Mouse (Mus musculus): ENCODE results near the gene Gdf11.

Gene Gdf11

GRCm38 (mm10) chr10:128891296-128892094, at the start of gene Gdf11:
Gdf11 (minus strand) TSS chr10:128891718.
- DNase-seq = peak; percentile 75

- DNase-seq = no peak
These were observed 49.0 kb upstream of the Gdf11 start for GRCm38 (mm10) chr10:128940475-128941061.

DNA sequence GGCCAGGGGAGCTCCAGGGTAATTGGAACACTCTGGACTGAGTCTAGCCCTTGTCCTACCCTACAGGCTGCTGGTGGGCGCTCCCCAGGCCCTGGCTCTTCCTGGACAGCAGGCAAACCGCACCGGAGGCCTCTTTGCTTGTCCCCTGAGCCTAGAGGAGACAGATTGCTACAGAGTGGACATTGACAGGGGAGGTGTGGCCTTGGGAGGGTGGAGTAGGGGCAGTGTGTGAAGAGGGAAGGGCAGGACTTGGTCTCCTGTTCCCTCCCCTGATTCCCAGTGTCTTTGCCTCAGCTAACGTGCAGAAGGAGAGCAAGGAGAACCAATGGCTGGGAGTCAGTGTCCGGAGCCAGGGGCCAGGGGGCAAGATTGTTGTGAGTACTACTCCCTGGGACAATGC, 47.5 kb upstream of the Gdf11 start:
- DNase-seq = no peak

GRCm38 (mm10) chr10:128938457-128938856, 46.9 kb upstream of the Gdf11 start:
- DNase-seq = no peak

DNA sequence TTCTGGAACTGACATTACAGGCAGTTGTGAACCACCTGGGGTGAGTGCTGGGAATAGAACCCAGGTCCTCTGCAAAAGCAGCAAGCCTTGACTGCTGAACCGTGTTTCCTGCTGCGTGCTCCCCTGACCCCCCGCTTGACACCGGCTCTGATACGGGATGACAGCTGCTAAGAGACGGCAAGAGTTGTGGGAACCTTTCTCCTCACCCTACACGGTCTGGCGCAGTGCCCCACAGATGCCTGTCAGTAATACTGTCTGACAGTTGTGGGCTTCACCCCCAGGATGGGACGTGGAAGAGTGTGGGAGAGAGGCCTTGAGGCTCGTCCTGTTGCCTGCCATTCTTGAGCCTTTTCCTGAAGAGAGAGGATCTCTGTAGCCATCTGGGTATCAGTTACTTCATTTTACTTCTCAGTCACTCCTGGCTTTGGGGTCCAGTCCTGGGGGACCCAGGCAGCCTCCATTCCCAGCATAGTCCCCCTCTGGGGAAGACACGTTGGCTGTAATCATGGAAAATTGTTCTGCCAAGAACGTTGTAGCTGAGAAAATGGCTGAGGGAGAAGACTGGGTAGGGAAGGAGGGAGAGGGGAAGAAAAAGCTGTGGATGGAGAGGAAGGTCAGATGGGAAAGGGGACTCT, 46.4 kb upstream of the Gdf11 start:
- no peak for DNase-seq

- DNase-seq = no peak
These were observed 44.4 kb upstream of the Gdf11 start for GRCm38 (mm10) chr10:128935826-128936440.

DNA sequence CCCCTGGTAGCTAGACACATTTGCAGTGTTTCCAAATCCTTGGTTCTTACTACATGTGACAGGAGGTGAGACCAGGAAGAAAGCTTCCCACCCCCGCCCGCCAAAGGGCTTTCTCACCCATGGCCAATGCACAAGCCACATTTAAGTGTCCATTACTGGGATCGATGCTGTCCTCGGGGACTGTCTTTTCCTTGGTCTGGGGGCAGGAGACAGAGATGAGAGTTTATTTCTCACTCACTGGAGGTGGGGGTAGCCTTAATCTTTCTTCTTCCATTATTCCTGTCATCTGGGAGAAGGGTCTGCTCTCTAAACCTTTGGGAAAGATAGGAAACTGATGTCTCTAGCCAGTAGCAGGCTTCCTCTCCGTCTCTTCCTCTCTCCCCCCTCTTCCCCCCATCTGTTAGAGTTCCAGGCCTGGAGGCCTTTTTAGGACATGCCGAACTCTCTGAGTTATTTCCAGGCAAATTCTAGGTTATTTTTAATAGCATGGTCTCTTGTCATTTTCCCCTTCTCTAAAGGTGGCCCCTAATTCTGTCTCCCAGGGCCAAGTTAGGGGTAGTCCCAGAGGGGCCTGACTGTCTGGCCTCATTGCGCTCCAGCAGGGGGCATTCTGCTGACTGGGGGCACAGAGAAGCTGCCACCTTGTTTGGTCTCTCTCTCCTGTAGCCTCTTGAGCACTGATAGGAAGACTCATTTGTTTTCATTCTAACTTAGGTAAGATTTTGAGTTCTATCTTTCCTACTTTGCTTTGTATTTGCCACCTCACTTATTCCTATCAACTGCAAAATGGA, 43.7 kb upstream of the Gdf11 start:
- no peak for DNase-seq

GRCm38 (mm10) chr10:128933976-128934721, 42.6 kb upstream of the Gdf11 start:
- no peak for DNase-seq

- no peak for DNase-seq
These were observed 42.1 kb upstream of the Gdf11 start, which contains the start of gene Itga7 for GRCm38 (mm10) chr10:128933574-128933973. Itga7 (plus strand) TSS chr10:128933818.

- DNase-seq = no peak
These were observed 39.9 kb upstream of the Gdf11 start for GRCm38 (mm10) chr10:128931441-128931840.

GRCm38 (mm10) chr10:128929638-128930378, 38.3 kb upstream of the Gdf11 start:
- DNase-seq = no peak

DNA sequence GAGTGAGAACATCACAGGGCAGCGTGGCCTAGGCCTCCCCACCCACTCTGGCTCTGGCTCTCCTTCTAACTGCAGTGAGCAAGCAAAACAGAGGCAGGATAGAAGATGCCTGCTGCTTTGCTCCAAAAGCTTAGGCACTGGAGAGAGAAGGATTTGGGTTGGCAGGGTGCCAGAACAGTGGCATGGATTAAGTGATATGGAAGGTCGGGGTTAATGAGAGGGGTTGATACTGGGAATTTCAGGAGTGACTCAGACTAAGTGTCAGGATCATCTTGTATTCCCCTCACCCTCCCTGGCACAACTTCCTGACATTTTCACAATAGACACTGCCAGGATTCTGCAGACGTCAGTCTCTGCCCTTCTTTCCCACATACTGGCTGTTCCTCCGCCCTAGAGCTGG, 36.8 kb upstream of the Gdf11 start:
- DNase-seq = no peak

GRCm38 (mm10) chr10:128923935-128924334, 32.4 kb upstream of the Gdf11 start, which contains the start of gene Bloc1s1:
Bloc1s1 (minus strand) TSS chr10:128924035.
- no peak for DNase-seq

GRCm38 (mm10) chr10:128923013-128923691, 31.6 kb upstream of the Gdf11 start:
- peak; percentile 95 for DNase-seq

DNA sequence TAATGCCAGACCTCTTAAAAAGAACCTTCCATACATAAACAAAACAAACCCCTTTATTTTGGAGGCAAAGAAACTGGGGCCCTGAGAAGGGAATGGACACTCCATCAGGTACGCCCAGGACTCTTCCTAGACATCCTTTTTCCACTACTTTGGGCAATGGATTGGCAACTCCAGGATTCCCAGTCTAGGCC, 31.2 kb upstream of the Gdf11 start, which contains the start of gene Rdh5:
Gene Rdh5, minus strand, starts transcription at position 67 of the 191 bp plus-strand sequence.
- DNase-seq = no peak

GRCm38 (mm10) chr10:128921883-128922821, 30.6 kb upstream of the Gdf11 start:
- DNase-seq = no peak

DNA sequence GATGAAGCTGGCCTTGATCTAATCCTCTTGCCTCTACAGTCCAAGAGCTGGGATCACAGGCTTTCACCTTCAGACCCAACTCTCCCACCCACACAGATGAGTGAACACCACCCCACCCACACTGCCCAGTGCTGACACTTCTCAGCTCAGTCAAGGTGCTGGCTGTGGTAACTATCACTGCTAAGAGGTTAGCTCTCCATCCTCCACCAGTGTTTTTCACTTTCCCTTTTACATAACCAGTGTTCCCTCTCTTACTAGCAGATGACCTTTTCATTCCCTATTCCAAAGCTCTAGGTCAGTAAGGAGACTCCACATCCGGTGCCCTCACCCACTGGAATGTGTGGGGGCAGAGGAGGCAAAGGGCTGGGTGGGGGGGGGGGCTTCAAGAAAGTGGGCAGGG, 29.7 kb upstream of the Gdf11 start:
- DNase-seq = no peak

GRCm38 (mm10) chr10:128920736-128921161, 29.2 kb upstream of the Gdf11 start:
- DNase-seq = no peak

GRCm38 (mm10) chr10:128919966-128920365, 28.4 kb upstream of the Gdf11 start:
- DNase-seq = no peak

GRCm38 (mm10) chr10:128919203-128919631, 27.7 kb upstream of the Gdf11 start:
- DNase-seq = no peak

All from thymus, postnatal 25 days (tissue).